Mouse (Mus musculus) heart, postnatal 0 days (tissue): ENCODE results near the gene Rnf34.

Experiments used
- CTCF ChIP-seq: IDR thresholded peaks from 2 replicates; pipeline ENCODE4 v1.5.1; 2016; ENCODE audit warnings: antibody characterized with exemption, control low read depth, low read depth
- EP300 ChIP-seq: IDR thresholded peaks from 2 replicates; pipeline ENCODE4 v1.6.1; 2016; ENCODE audit warnings: antibody characterized with exemption, low read depth

DNA sequence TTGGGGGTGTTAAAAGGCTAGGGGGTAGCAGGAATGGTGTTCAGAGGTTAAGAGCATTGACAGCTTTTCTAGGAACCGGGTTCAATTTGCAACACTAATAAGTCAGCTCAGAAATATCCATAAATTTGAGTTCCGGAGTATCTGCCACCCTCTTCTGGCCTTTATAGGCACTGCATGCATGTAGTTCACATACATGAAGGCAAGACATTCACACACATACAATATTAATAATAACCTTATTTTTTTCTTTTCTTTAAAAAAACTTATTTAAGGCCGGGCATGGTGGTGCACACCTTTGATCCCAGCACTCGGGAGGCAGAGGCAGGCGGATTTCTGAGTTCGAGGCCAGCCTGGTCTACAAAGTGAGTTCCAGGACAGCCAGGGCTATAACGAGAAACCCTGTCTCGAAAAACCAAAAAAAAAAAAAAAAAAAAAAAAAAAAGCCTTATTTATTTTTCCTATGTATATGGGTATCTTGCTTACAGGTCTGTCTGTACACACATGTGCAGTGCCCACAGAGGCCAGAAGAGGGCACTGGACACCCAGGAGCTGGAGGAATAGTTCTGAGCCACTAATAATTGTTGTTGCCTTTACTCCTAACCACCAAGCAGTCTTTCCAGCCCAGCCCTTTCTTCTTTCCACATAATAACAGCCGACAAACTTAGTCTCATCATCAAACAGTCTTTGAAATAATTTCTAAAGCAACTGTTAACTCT is 38.3 kb upstream of the Rnf34 start:
- TF ChIP-seq CTCF = peak; percentile 67
- no peak for TF ChIP-seq EP300
